Mouse (Mus musculus) heart, embryonic 14.5 days (tissue): ENCODE measurements around the gene Kcnc2. TPM values are rescaled to one million over a fixed set of nuclear protein-coding genes. Genes with fewer than 3 reads are reported as not detected.

Experiments
- polyA plus RNA-seq: library from polyadenylated mRNA; unstranded; fragments of >200 nt; fragmentation: Nextera tagmentation; extraction: Ambion mirVana; gene quantifications from 2 replicates; pipeline ENCODE4 v1.2.1, GENCODE M21; 2014

The Kcnc2 gene
- polyA plus RNA-seq, 1 experiment from 2014 or later, result 1.4 TPM

Other genes starting within 250 kb of the Kcnc2 start
- not detected in 2 replicates for gene Glipr1l1, start 210.9 kb upstream of the Kcnc2 start, polyA plus RNA-seq
- gene Glipr1l2, start 187.8 kb upstream of the Kcnc2 start, polyA plus RNA-seq, result not detected in 2 replicates
- gene Glipr1l3, start 110.8 kb upstream of the Kcnc2 start, polyA plus RNA-seq, result not detected in 2 replicates
- gene Caps2, start 107.5 kb upstream of the Kcnc2 start, polyA plus RNA-seq, result 0.20 TPM in 1 of 2 replicates, not detected in the other